Mouse (Mus musculus): ENCODE measurements at regions not wholly inside any gene's neighbourhood (a gene's known extent, or its start where the extent isn't known, plus 50 kb on each side); places are given as distances from the start of the nearest gene placed in this dataset.
"Not testable (repeated sequence)": the region's sequence is repeated elsewhere in the genome, so short reads cannot be mapped to it uniquely, and the experiment has no call there.

GRCm38 (mm10) chr14:53356783-53357182 lies 861.2 kb upstream of the Olfr1507 start:
- in situ Hi-C loops (cut with MboI; ENCODE audit: low sequenced_read_pairs in 2 of 2, unreplicated experiment in 2 of 2); H3K9me3 ChIP-seq (ENCODE audit: control insufficient read depth, insufficient read depth, low read depth, low read length); H3K36me3 ChIP-seq (ENCODE audit: control insufficient read depth, insufficient read depth, low read length, poor library complexity, severe bottlenecking); DNase-seq (ENCODE audit: low read depth, low spot score); H3K4me1 ChIP-seq (ENCODE audit: control insufficient read depth in 2 of 2, insufficient read depth in 2 of 2, low read length in 2 of 2, poor library complexity in 1 of 2); H3K27ac ChIP-seq (ENCODE audit: insufficient read depth, low read depth, low read length, poor library complexity, severe bottlenecking); H3K4me3 ChIP-seq (ENCODE audit: insufficient read depth in 1 of 2, low read depth in 1 of 2, low read length in 2 of 2, poor library complexity in 1 of 2, severe bottlenecking in 1 of 2); H3K9ac ChIP-seq (ENCODE audit: insufficient read depth, low read depth, low read length, poor library complexity, severe bottlenecking): not testable (repeated sequence)

GRCm38 (mm10) chr14:53351457-53351856 lies 855.9 kb upstream of the Olfr1507 start:
- H3K27ac ChIP-seq (ENCODE audit: insufficient read depth, low read depth, low read length, poor library complexity, severe bottlenecking); H3K36me3 ChIP-seq (ENCODE audit: control insufficient read depth, insufficient read depth, low read length, poor library complexity, severe bottlenecking); H3K9me3 ChIP-seq (ENCODE audit: control insufficient read depth, insufficient read depth, low read depth, low read length); in situ Hi-C loops (cut with MboI; ENCODE audit: low sequenced_read_pairs in 2 of 2, unreplicated experiment in 2 of 2); H3K4me1 ChIP-seq (ENCODE audit: control insufficient read depth in 2 of 2, insufficient read depth in 2 of 2, low read length in 2 of 2, poor library complexity in 1 of 2); DNase-seq (ENCODE audit: low read depth, low spot score); H3K9ac ChIP-seq (ENCODE audit: insufficient read depth, low read depth, low read length, poor library complexity, severe bottlenecking); H3K4me3 ChIP-seq (ENCODE audit: insufficient read depth in 1 of 2, low read depth in 1 of 2, low read length in 2 of 2, poor library complexity in 1 of 2, severe bottlenecking in 1 of 2): not testable (repeated sequence)

- H3K36me3 ChIP-seq (ENCODE audit: control insufficient read depth, insufficient read depth, low read length, poor library complexity, severe bottlenecking); H3K27ac ChIP-seq (ENCODE audit: insufficient read depth, low read depth, low read length, poor library complexity, severe bottlenecking); DNase-seq (ENCODE audit: low read depth, low spot score); H3K9ac ChIP-seq (ENCODE audit: insufficient read depth, low read depth, low read length, poor library complexity, severe bottlenecking); H3K4me3 ChIP-seq (ENCODE audit: insufficient read depth in 1 of 2, low read depth in 1 of 2, low read length in 2 of 2, poor library complexity in 1 of 2, severe bottlenecking in 1 of 2); H3K9me3 ChIP-seq (ENCODE audit: control insufficient read depth, insufficient read depth, low read depth, low read length); in situ Hi-C loops (cut with MboI; ENCODE audit: low sequenced_read_pairs in 2 of 2, unreplicated experiment in 2 of 2); H3K4me1 ChIP-seq (ENCODE audit: control insufficient read depth in 2 of 2, insufficient read depth in 2 of 2, low read length in 2 of 2, poor library complexity in 1 of 2): not testable (repeated sequence)
Observed at GRCm38 (mm10) chr14:53350780-53351179, 855.2 kb upstream of the Olfr1507 start.

GRCm38 (mm10) chr14:53349111-53349510 lies 853.6 kb upstream of the Olfr1507 start:
- in situ Hi-C loops (cut with MboI; ENCODE audit: low sequenced_read_pairs in 2 of 2, unreplicated experiment in 2 of 2) = loop anchor here in 1 of 2 experiments (25.0 kb wide), 1 partner anchor 388 kb away; no protein-coding TSS in a partner anchor

GRCm38 (mm10) chr14:53345568-53345967 lies 850.0 kb upstream of the Olfr1507 start:
- not testable (repeated sequence) for H3K4me1 ChIP-seq (ENCODE audit: control insufficient read depth in 2 of 2, insufficient read depth in 2 of 2, low read length in 2 of 2, poor library complexity in 1 of 2); H3K4me3 ChIP-seq (ENCODE audit: insufficient read depth in 1 of 2, low read depth in 1 of 2, low read length in 2 of 2, poor library complexity in 1 of 2, severe bottlenecking in 1 of 2); H3K27ac ChIP-seq (ENCODE audit: insufficient read depth, low read depth, low read length, poor library complexity, severe bottlenecking); H3K36me3 ChIP-seq (ENCODE audit: control insufficient read depth, insufficient read depth, low read length, poor library complexity, severe bottlenecking); H3K9me3 ChIP-seq (ENCODE audit: control insufficient read depth, insufficient read depth, low read depth, low read length); H3K9ac ChIP-seq (ENCODE audit: insufficient read depth, low read depth, low read length, poor library complexity, severe bottlenecking)
- DNase-seq (ENCODE audit: low read depth, low spot score) = peak; percentile 13
- in situ Hi-C loops (cut with MboI; ENCODE audit: low sequenced_read_pairs in 2 of 2, unreplicated experiment in 2 of 2) = loop anchor here in 1 of 2 experiments (25.0 kb wide), 1 partner anchor 392 kb away; no protein-coding TSS in a partner anchor

More at GRCm38 (mm10) chr14:53349111-53349510, 853.6 kb upstream of the Olfr1507 start:
- not testable (repeated sequence) for H3K27ac ChIP-seq (ENCODE audit: insufficient read depth, low read depth, low read length, poor library complexity, severe bottlenecking); H3K36me3 ChIP-seq (ENCODE audit: control insufficient read depth, insufficient read depth, low read length, poor library complexity, severe bottlenecking); H3K9ac ChIP-seq (ENCODE audit: insufficient read depth, low read depth, low read length, poor library complexity, severe bottlenecking); DNase-seq (ENCODE audit: low read depth, low spot score); H3K4me1 ChIP-seq (ENCODE audit: control insufficient read depth in 2 of 2, insufficient read depth in 2 of 2, low read length in 2 of 2, poor library complexity in 1 of 2); H3K9me3 ChIP-seq (ENCODE audit: control insufficient read depth, insufficient read depth, low read depth, low read length); H3K4me3 ChIP-seq (ENCODE audit: insufficient read depth in 1 of 2, low read depth in 1 of 2, low read length in 2 of 2, poor library complexity in 1 of 2, severe bottlenecking in 1 of 2)

- H3K9me3 ChIP-seq (ENCODE audit: control insufficient read depth, insufficient read depth, low read depth, low read length); H3K4me3 ChIP-seq (ENCODE audit: insufficient read depth in 1 of 2, low read depth in 1 of 2, low read length in 2 of 2, poor library complexity in 1 of 2, severe bottlenecking in 1 of 2); H3K36me3 ChIP-seq (ENCODE audit: control insufficient read depth, insufficient read depth, low read length, poor library complexity, severe bottlenecking); H3K9ac ChIP-seq (ENCODE audit: insufficient read depth, low read depth, low read length, poor library complexity, severe bottlenecking); DNase-seq (ENCODE audit: low read depth, low spot score); H3K27ac ChIP-seq (ENCODE audit: insufficient read depth, low read depth, low read length, poor library complexity, severe bottlenecking); H3K4me1 ChIP-seq (ENCODE audit: control insufficient read depth in 2 of 2, insufficient read depth in 2 of 2, low read length in 2 of 2, poor library complexity in 1 of 2): not testable (repeated sequence)
- in situ Hi-C loops (cut with MboI; ENCODE audit: low sequenced_read_pairs in 2 of 2, unreplicated experiment in 2 of 2) = loop anchor here in 1 of 2 experiments (25.0 kb wide), 1 partner anchor 393 kb away; no protein-coding TSS in a partner anchor
Observed at GRCm38 (mm10) chr14:53343849-53344248, 848.3 kb upstream of the Olfr1507 start.

- DNase-seq (ENCODE audit: low read depth, low spot score); H3K36me3 ChIP-seq (ENCODE audit: control insufficient read depth, insufficient read depth, low read length, poor library complexity, severe bottlenecking); H3K27ac ChIP-seq (ENCODE audit: insufficient read depth, low read depth, low read length, poor library complexity, severe bottlenecking); H3K4me1 ChIP-seq (ENCODE audit: control insufficient read depth in 2 of 2, insufficient read depth in 2 of 2, low read length in 2 of 2, poor library complexity in 1 of 2); H3K9ac ChIP-seq (ENCODE audit: insufficient read depth, low read depth, low read length, poor library complexity, severe bottlenecking); H3K9me3 ChIP-seq (ENCODE audit: control insufficient read depth, insufficient read depth, low read depth, low read length); H3K4me3 ChIP-seq (ENCODE audit: insufficient read depth in 1 of 2, low read depth in 1 of 2, low read length in 2 of 2, poor library complexity in 1 of 2, severe bottlenecking in 1 of 2): not testable (repeated sequence)
- in situ Hi-C loops (cut with MboI; ENCODE audit: low sequenced_read_pairs in 2 of 2, unreplicated experiment in 2 of 2) = loop anchor here in 1 of 2 experiments (25.0 kb wide), 1 partner anchor 398 kb away; no protein-coding TSS in a partner anchor
Observed at GRCm38 (mm10) chr14:53339167-53339566, 843.6 kb upstream of the Olfr1507 start.

GRCm38 (mm10) chr14:53337446-53337845 lies 841.9 kb upstream of the Olfr1507 start:
- not testable (repeated sequence) for H3K4me3 ChIP-seq (ENCODE audit: insufficient read depth in 1 of 2, low read depth in 1 of 2, low read length in 2 of 2, poor library complexity in 1 of 2, severe bottlenecking in 1 of 2)
- in situ Hi-C loops (cut with MboI; ENCODE audit: low sequenced_read_pairs in 2 of 2, unreplicated experiment in 2 of 2) = loop anchor here in 1 of 2 experiments (25.0 kb wide), 1 partner anchor 400 kb away; no protein-coding TSS in a partner anchor

More at GRCm38 (mm10) chr14:53337446-53337845, 841.9 kb upstream of the Olfr1507 start:
- not testable (repeated sequence) for H3K4me1 ChIP-seq (ENCODE audit: control insufficient read depth in 2 of 2, insufficient read depth in 2 of 2, low read length in 2 of 2, poor library complexity in 1 of 2); DNase-seq (ENCODE audit: low read depth, low spot score); H3K36me3 ChIP-seq (ENCODE audit: control insufficient read depth, insufficient read depth, low read length, poor library complexity, severe bottlenecking); H3K9me3 ChIP-seq (ENCODE audit: control insufficient read depth, insufficient read depth, low read depth, low read length); H3K9ac ChIP-seq (ENCODE audit: insufficient read depth, low read depth, low read length, poor library complexity, severe bottlenecking); H3K27ac ChIP-seq (ENCODE audit: insufficient read depth, low read depth, low read length, poor library complexity, severe bottlenecking)

Measured in ES-E14 (cell line).